Mouse (Mus musculus) lung, adult 2 months (tissue): Measurements from ENCODE around the gene Msi1.

Experiments
- CTCF ChIP-seq: fragments of 200-500 bp; IDR thresholded peaks from 2 replicates; pipeline ENCODE4 v1.5.1; 2011; ENCODE audit warnings: mild to moderate bottlenecking, low read length, control low read depth; ENCODE audit not compliant: insufficient read depth
- POLR2A ChIP-seq: fragments of 200-500 bp; IDR thresholded peaks from 2 replicates; pipeline ENCODE4 v1.6.1; 2011; ENCODE audit warnings: low read depth, mild to moderate bottlenecking, control low read depth, low read length, borderline replicate concordance; ENCODE audit errors: extremely low read depth

DNA sequence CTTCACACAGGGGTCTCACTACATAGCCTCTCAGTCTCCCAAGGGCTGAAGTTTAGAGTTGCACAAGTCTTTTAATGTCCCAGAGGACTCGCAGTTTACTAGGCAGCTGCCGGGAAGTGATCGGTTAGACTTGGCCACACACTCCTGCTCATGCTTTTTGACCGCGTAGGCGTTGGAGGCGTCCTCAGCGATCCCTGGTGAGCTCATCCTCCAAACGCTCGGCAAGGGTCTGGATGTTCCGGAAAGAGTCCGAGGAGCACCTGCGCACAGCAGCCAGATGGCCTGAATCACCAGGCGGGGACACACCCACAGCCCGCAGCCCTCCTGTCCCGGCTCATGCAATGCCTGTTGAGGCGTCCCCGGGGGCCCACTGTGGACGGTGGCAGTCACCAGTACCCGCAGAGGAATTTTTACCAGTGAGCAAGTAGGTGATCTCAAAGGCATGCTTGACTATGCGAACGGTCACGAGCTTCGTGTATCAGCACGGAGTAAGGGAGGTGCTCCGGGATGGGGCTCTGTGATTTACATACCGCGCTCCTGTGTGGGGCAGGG, 62.4 kb downstream of the Msi1 start:
- TF ChIP-seq CTCF, result no peak
- TF ChIP-seq POLR2A, result no peak
